Mouse (Mus musculus) lung, adult 2 months (tissue): ENCODE measurements at regions not wholly inside any gene's neighbourhood (a gene's known extent, or its start where the extent isn't known, plus 50 kb on each side); places are given as distances from the start of the nearest gene placed in this dataset.

Experiments
- CTCF ChIP-seq: fragments of 200-500 bp; IDR thresholded peaks from 2 replicates; pipeline ENCODE4 v1.5.1; 2011; ENCODE audit warnings: mild to moderate bottlenecking, low read length, control low read depth; ENCODE audit not compliant: insufficient read depth
- POLR2A ChIP-seq: fragments of 200-500 bp; IDR thresholded peaks from 2 replicates; pipeline ENCODE4 v1.6.1; 2011; ENCODE audit warnings: low read depth, mild to moderate bottlenecking, control low read depth, low read length, borderline replicate concordance; ENCODE audit errors: extremely low read depth

DNA sequence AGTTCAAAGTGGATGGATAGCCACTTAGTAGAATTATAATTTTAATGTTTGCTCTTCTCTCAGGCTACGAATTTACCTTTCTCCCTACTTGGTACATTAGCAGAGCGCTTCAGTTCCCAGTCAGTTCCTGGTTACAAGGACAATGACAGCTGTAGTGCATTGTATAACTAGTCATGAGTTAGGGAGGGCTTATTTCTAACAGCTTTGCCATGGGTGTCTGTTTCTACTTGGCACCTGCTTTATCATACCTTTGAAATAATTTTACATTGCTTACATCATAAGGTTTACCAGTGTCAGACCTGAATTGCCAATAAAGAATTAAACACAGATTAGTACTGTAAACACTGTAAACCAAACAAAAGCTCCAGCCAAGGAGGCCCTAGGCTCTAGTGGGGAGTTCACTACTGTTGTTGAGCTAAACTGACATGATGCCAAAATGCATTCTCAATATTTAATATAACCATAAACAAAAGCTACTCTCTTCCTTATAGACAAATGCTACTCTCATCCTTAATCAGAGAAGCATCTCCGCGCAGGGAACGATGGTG, 745.3 kb upstream of the Car8 start:
- TF ChIP-seq CTCF (no peak), POLR2A (no peak)
